ENCODE assay signal across 23 mouse cellular contexts in genomic region chr1:189314495-189314894, GRCm38 (mm10).
DNase-seq lines count a peak whose midpoint lies in the region; ATAC-seq lines count a peak whose summit lies in the region.
"Had no signal": no experiment of that assay in that cellular context is flagged by ENCODE, and none has a peak within 500 bp of the region (broad histone marks: within the 10 kb centered on the region; RNA-seq: fewer than 3 reads in every experiment).

No protein-coding gene starts in this region.

- H3K4me1 ChIP-seq in megakaryocyte, embryonic 14.5 days = no peaks in the 10 kb centered on the region
- peaks cover 8% of the 10 kb centered on the region; the same call in 1 of the 2 replicates for H3K4me1 ChIP-seq in midbrain, embryonic 15.5 days
- peaks cover 3% of the 10 kb centered on the region for H3K4me1 ChIP-seq in midbrain, embryonic 14.5 days (ENCODE audit: control insufficient read depth, insufficient read depth, low read length)
- H3K4me1 ChIP-seq: embryonic facial prominence, embryonic 10.5 days; embryonic facial prominence, embryonic 12.5 days; forebrain, embryonic 13.5 days had no signal

- DNase-seq in midbrain, embryonic 14.5 days = no peak
- DNase-seq: adrenal gland, adult 8-10 months; adrenal gland, postnatal 14 days; adrenal gland, postnatal 36 days; B cell, adult 2 months; cerebellum, adult 11-12 months; cerebellum, adult 2 months; cerebellum, adult 9-10 months; cerebellum, postnatal 10 days; cerebellum, postnatal 25 days had no signal

- no peak overlapping the region for H3K27ac ChIP-seq in midbrain, embryonic 15.5 days
- no peak overlapping the region for H3K27ac ChIP-seq in midbrain, embryonic 14.5 days (replicated peaks; ENCODE audit: low read depth, low read length)
- H3K27ac ChIP-seq: embryonic facial prominence, embryonic 10.5 days; embryonic facial prominence, embryonic 12.5 days; forebrain, embryonic 13.5 days; forebrain, embryonic 15.5 days had no signal

- H3K9me3 ChIP-seq in megakaryocyte, embryonic 14.5 days = peaks cover 12% of the 10 kb centered on the region
- no peaks in the 10 kb centered on the region for H3K9me3 ChIP-seq in midbrain, embryonic 15.5 days
- H3K9me3 ChIP-seq in midbrain, embryonic 14.5 days (ENCODE audit: control insufficient read depth, low read length) = no peaks in the 10 kb centered on the region
- H3K9me3 ChIP-seq: embryonic facial prominence, embryonic 10.5 days; embryonic facial prominence, embryonic 12.5 days; forebrain, embryonic 13.5 days; forebrain, embryonic 15.5 days had no signal

- no peak overlapping the region for H3K9ac ChIP-seq in midbrain, embryonic 15.5 days
- no peak overlapping the region for H3K9ac ChIP-seq in midbrain, embryonic 14.5 days (replicated peaks; ENCODE audit: low read length)
- H3K9ac ChIP-seq: embryonic facial prominence, embryonic 12.5 days; forebrain, embryonic 13.5 days; forebrain, embryonic 15.5 days had no signal

- H3K36me3 ChIP-seq in megakaryocyte, embryonic 14.5 days (replicated peaks; ENCODE audit: low read length) = no peaks in the 10 kb centered on the region
- no peaks in the 10 kb centered on the region for H3K36me3 ChIP-seq in midbrain, embryonic 15.5 days (replicated peaks)
- no peaks in the 10 kb centered on the region for H3K36me3 ChIP-seq in midbrain, embryonic 14.5 days (ENCODE audit: control insufficient read depth, insufficient read depth, low read length)
- H3K36me3 ChIP-seq: embryonic facial prominence, embryonic 10.5 days; embryonic facial prominence, embryonic 12.5 days; forebrain, embryonic 15.5 days; G1E had no signal

- no peak for ATAC-seq in megakaryocyte, adult 5-6 weeks (ENCODE audit: poor library complexity, severe bottlenecking)
- ATAC-seq in midbrain, embryonic 15.5 days (replicated peaks) = peak; percentile 54; the same call in 1 of the 2 replicates
- no peak for ATAC-seq in midbrain, embryonic 14.5 days (ENCODE audit: low FRiP score, low TSS enrichment)
- ATAC-seq in monocyte, adult 5-6 weeks (replicated peaks; ENCODE audit: insufficient number of reproducible peaks, low FRiP score, low TSS enrichment, poor library complexity, severe bottlenecking) = 0 out of 2 replicates have a peak, but pooled peaks have one; percentile 9
- ATAC-seq: activated CD4-positive, CD25-positive, alpha-beta regulatory T cell, adult 4 months; CD4-positive, CD25-positive, alpha-beta regulatory T cell, adult 4 months; forebrain, embryonic 13.5 days; forebrain, embryonic 15.5 days; Patski had no signal

- 82% methylated on average over 6 of the region's 6 CpGs for WGBS in midbrain, embryonic 15.5 days
- 78% methylated on average over 6 of the region's 6 CpGs for WGBS in midbrain, embryonic 14.5 days

- no peak overlapping the region for H3K4me2 ChIP-seq in midbrain, embryonic 15.5 days
- H3K4me2 ChIP-seq in midbrain, embryonic 14.5 days (ENCODE audit: low read length) = no peak overlapping the region
- H3K4me2 ChIP-seq: embryonic facial prominence, embryonic 12.5 days; forebrain, embryonic 13.5 days; forebrain, embryonic 15.5 days had no signal

- no peaks in the 10 kb centered on the region for H3K27me3 ChIP-seq in megakaryocyte, embryonic 14.5 days (replicated peaks)
- no peaks in the 10 kb centered on the region for H3K27me3 ChIP-seq in midbrain, embryonic 15.5 days (replicated peaks)
- H3K27me3 ChIP-seq in midbrain, embryonic 14.5 days (ENCODE audit: control insufficient read depth, insufficient read depth, low read length) = no peaks in the 10 kb centered on the region
- H3K27me3 ChIP-seq: CH12.LX; embryonic facial prominence, embryonic 12.5 days; forebrain, embryonic 13.5 days; forebrain, embryonic 15.5 days had no signal

- peak overlapping the region; percentile 7 for H3K4me3 ChIP-seq in megakaryocyte, embryonic 14.5 days (replicated peaks)
- H3K4me3 ChIP-seq in midbrain, embryonic 15.5 days = no peak overlapping the region
- H3K4me3 ChIP-seq in midbrain, embryonic 14.5 days (replicated peaks; ENCODE audit: low read depth, low read length) = no peak overlapping the region
- H3K4me3 ChIP-seq: embryonic facial prominence, embryonic 10.5 days; embryonic facial prominence, embryonic 12.5 days; forebrain, embryonic 13.5 days; forebrain, embryonic 15.5 days had no signal

Comparison
In these comparisons a context has a peak if more than half of its experiments do, and no peak if none do; other contexts are left out.
1. ATAC-seq: peak in midbrain, embryonic 15.5 days (single experiment) and monocyte, adult 5-6 weeks (single experiment); none in megakaryocyte, adult 5-6 weeks (single experiment) and midbrain, embryonic 14.5 days (single experiment).